In genomic region chr4:70353656-70354055, GRCm38 (mm10) we compare ENCODE assay signal across 25 mouse cellular contexts. TPM values are rescaled to one million over a fixed set of nuclear protein-coding genes. Genes with fewer than 3 reads are reported as not detected.
DNase-seq lines count a peak whose midpoint lies in the region; TF ChIP-seq lines count a peak whose summit lies in the region.
"Had no signal": no experiment of that assay in that cellular context is flagged by ENCODE, and none has a peak within 500 bp of the region (broad histone marks: within the 10 kb centered on the region; RNA-seq: fewer than 3 reads in every experiment).

No protein-coding gene starts in this region.

- H3K9ac ChIP-seq in CH12.LX (ENCODE audit: insufficient read depth, low read depth), result no peak overlapping the region
- H3K9ac ChIP-seq: forebrain, postnatal 0 days; intestine, embryonic 15.5 days; liver, embryonic 14.5 days; lung, embryonic 14.5 days; midbrain, embryonic 12.5 days; neural tube, embryonic 12.5 days had no signal

- in situ Hi-C loops in CH12.LX (cut with MboI; ENCODE audit: low pct_ligation_motif_present, low pct_unique_long_range_greater_than_20kb, low sequenced_read_pairs), result loop anchor here (25.0 kb wide), 1 partner anchor 291 kb away; no protein-coding TSS in a partner anchor

- dilution Hi-C loops in CH12.LX (cut with MboI; ENCODE audit: extremely low pct_ligation_motif_present, extremely low pct_unique_long_range_greater_than_20kb, low sequenced_read_pairs), result no loop called here

- no peaks in the 10 kb centered on the region for H3K36me3 ChIP-seq in kidney, adult 2 months (ENCODE audit: control insufficient read depth, insufficient read depth, low read length)
- peaks cover 20 to 87% of the 10 kb centered on the region in 2 experiments for H3K36me3 ChIP-seq in CH12.LX (replicated peaks in 1 of 2; ENCODE audit: control insufficient read depth in 1 of 2, insufficient read depth in 1 of 2, low read length in 1 of 2)
- H3K36me3 ChIP-seq: intestine, embryonic 15.5 days had no signal

- H3K27ac ChIP-seq in kidney, adult 2 months (ENCODE audit: insufficient read depth, low read depth, low read length), result no peak overlapping the region
- no peak overlapping the region for H3K27ac ChIP-seq in CH12.LX (ENCODE audit: insufficient read depth, low read depth)
- H3K27ac ChIP-seq: hindbrain, postnatal 0 days; intestine, embryonic 15.5 days; liver, embryonic 14.5 days; midbrain, embryonic 12.5 days; neural tube, embryonic 12.5 days had no signal

- peak; percentile 15 for DNase-seq in kidney, adult 2 months
- no peak for DNase-seq in kidney, adult 8-10 months
- peak; percentile 16 for DNase-seq in kidney, postnatal 10 days
- no peak for DNase-seq in kidney, adult 18-20 months
- peak; percentile 26 for DNase-seq in CH12.LX (ENCODE audit: extremely low read depth)
- peak; percentile 18 to 34 for DNase-seq in kidney, postnatal 4 days
- DNase-seq: adrenal gland, adult 8-10 months; cerebellum, adult 8-10 months; cerebellum, postnatal 25 days; heart, postnatal 14 days; layer of hippocampus, adult 9-11 months; liver; lung, embryonic 14.5 days; lung, postnatal 4 days; right cerebral cortex, postnatal 14 days; thymus, postnatal 4 days had no signal

- TF ChIP-seq RAD21 in CH12.LX (IDR thresholded peaks at IDR 0.05; ENCODE audit: low read depth, low read length), result no peak

- no peak for TF ChIP-seq EP300 in CH12.LX (IDR thresholded peaks at IDR 0.05; ENCODE audit: low read length)

- H3K4me1 ChIP-seq in kidney, adult 2 months (ENCODE audit: control insufficient read depth, insufficient read depth, low read length), result no peaks in the 10 kb centered on the region
- peaks cover 0 to 17% of the 10 kb centered on the region in 2 experiments; a peak in 2 of 4 replicates for H3K4me1 ChIP-seq in CH12.LX (ENCODE audit: control insufficient read depth in 1 of 2, insufficient read depth in 2 of 2)
- H3K4me1 ChIP-seq: intestine, embryonic 15.5 days; megakaryocyte, embryonic 14.5 days; midbrain, embryonic 12.5 days; neural tube, embryonic 12.5 days had no signal

- H3K4me3 ChIP-seq in kidney, adult 2 months (ENCODE audit: insufficient read depth, low read depth, low read length), result no peak overlapping the region
- H3K4me3 ChIP-seq in CH12.LX (replicated peaks in 1 of 3; ENCODE audit: low read depth in 2 of 3, low read length in 2 of 3, poor library complexity in 1 of 3), result no peak overlapping the region
- H3K4me3 ChIP-seq: intestine, embryonic 15.5 days; megakaryocyte, embryonic 14.5 days; midbrain, embryonic 12.5 days; myocyte; neural tube, embryonic 12.5 days had no signal

- H3K4me2 ChIP-seq in CH12.LX (ENCODE audit: insufficient read depth, low read depth, poor library complexity, severe bottlenecking), result no peak overlapping the region
- H3K4me2 ChIP-seq: intestine, embryonic 15.5 days; lung, embryonic 14.5 days; midbrain, embryonic 12.5 days; neural tube, embryonic 12.5 days had no signal

- no peaks in the 10 kb centered on the region for H3K27me3 ChIP-seq in kidney, adult 2 months (replicated peaks; ENCODE audit: control insufficient read depth, insufficient read depth, low read length)
- H3K27me3 ChIP-seq in CH12.LX (replicated peaks), result no peaks in the 10 kb centered on the region
- H3K27me3 ChIP-seq: intestine, embryonic 15.5 days; megakaryocyte, embryonic 14.5 days; midbrain, embryonic 12.5 days; neural tube, embryonic 12.5 days had no signal

- TF ChIP-seq CTCF in kidney, adult 2 months (conservative IDR thresholded peaks at IDR 0.05; ENCODE audit: insufficient read depth, insufficient read length, low read depth, low read length), result no peak
- no peak for TF ChIP-seq CTCF in CH12.LX (conservative IDR thresholded peaks at IDR 0.05 in 1 of 2, IDR thresholded peaks at IDR 0.05 in 1 of 2; ENCODE audit: low read depth in 2 of 2, low read length in 2 of 2)

- no peak for TF ChIP-seq POLR2A in kidney, adult 2 months (IDR thresholded peaks at IDR 0.05; ENCODE audit: low read depth, low read length)
- TF ChIP-seq POLR2A in CH12.LX (IDR thresholded peaks at IDR 0.05; ENCODE audit: low read depth, low read length), result no peak

- whole genome bisulfite sequencing in kidney, adult 2 months, result 64% methylated on average over 3 of the region's 3 CpGs

- no peaks in the 10 kb centered on the region for H3K9me3 ChIP-seq in CH12.LX (replicated peaks; ENCODE audit: low read length)
- H3K9me3 ChIP-seq: G1E; intestine, embryonic 15.5 days; megakaryocyte, embryonic 14.5 days; midbrain, embryonic 12.5 days; neural tube, embryonic 12.5 days had no signal

- H3K79me2 ChIP-seq in CH12.LX (replicated peaks; ENCODE audit: control insufficient read depth, extremely low read depth, insufficient read depth, poor library complexity, severe bottlenecking), result no peaks in the 10 kb centered on the region

TF ChIP-seq in CH12.LX, 34 proteins besides CTCF, POLR2A, EP300 and RAD21:
- no peak for TF ChIP-seq UBTF (IDR thresholded peaks at IDR 0.05; ENCODE audit: low read depth, low read length)

RNA-seq across cellular contexts. Expression of gene Cdk5rap2, which starts 56.6 kb away (rescaled TPM):
- 3.5 and 4.0 TPM in 2 replicates for polyA plus RNA-seq in kidney, adult 2 months (2012; rRNA removed)
- total RNA-seq in CH12.LX (2012; rRNA removed), result 15.9 and 17.2 TPM in 2 replicates
- total RNA-seq in CH12.LX (2014; rRNA removed), result 10.2 and 12.1 TPM in 2 replicates
- 24.5 and 26.3 TPM in 2 replicates for polyA plus RNA-seq in CH12.LX (2012; ENCODE audit: insufficient read length, low read depth)

Comparison
In these comparisons a context has a peak if more than half of its experiments do, and no peak if none do; other contexts are left out.
1. DNase-seq: peak in kidney, adult 2 months (single experiment), kidney, postnatal 10 days (single experiment), CH12.LX (single experiment) and kidney, postnatal 4 days (2 of 2); none in kidney, adult 8-10 months (0 of 2) and kidney, adult 18-20 months (single experiment).